Mouse (Mus musculus) hindbrain, embryonic 13.5 days (tissue): ENCODE data around the gene Hdac2. TPM values are rescaled to one million over a fixed set of nuclear protein-coding genes. Genes with fewer than 3 reads are reported as not detected.

ENCODE experiments used
- ATAC-seq: fragments of 200-750 bp; cut with Nextera tagmentation; 2 replicates; pipeline ENCODE4 v1.8.0; 2017; ENCODE audit warnings: moderate TSS enrichment; ENCODE audit not compliant: low FRiP score
- H3K27ac ChIP-seq: fragments of 300-500 bp; sonication (generic); 2 replicates; pipeline ENCODE4 v1.5.1; 2015; ENCODE audit warnings: inconsistent platforms, mild to moderate bottlenecking, moderate library complexity
- H3K27me3 ChIP-seq: fragments of 300-500 bp; sonication (generic); 2 replicates; pipeline ENCODE4 v1.6.1; 2015; ENCODE audit warnings: mild to moderate bottlenecking, inconsistent platforms
- H3K36me3 ChIP-seq: fragments of 300-500 bp; sonication (generic); 2 replicates; pipeline ENCODE4 v1.6.1; 2015; ENCODE audit warnings: mild to moderate bottlenecking, inconsistent platforms
- H3K4me1 ChIP-seq: fragments of 300-500 bp; sonication (generic); replicated peaks from 2 replicates; pipeline ENCODE4 v1.6.1; 2015; ENCODE audit warnings: inconsistent platforms
- H3K4me2 ChIP-seq: fragments of 300-500 bp; sonication (generic); 2 replicates; pipeline ENCODE4 v1.6.1; 2015; ENCODE audit warnings: inconsistent platforms, mild to moderate bottlenecking, moderate library complexity
- H3K4me3 ChIP-seq: fragments of 300-500 bp; sonication (generic); 2 replicates; pipeline ENCODE4 v1.5.1; 2015; ENCODE audit warnings: mild to moderate bottlenecking, inconsistent platforms
- H3K9ac ChIP-seq: fragments of 300-500 bp; sonication (generic); 2 replicates; pipeline ENCODE4 v1.6.1; 2015; ENCODE audit warnings: mild to moderate bottlenecking, inconsistent platforms
- H3K9me3 ChIP-seq: fragments of 300-500 bp; sonication (generic); 2 replicates; pipeline ENCODE4 v1.6.1; 2016; ENCODE audit warnings: inconsistent platforms
- WGBS: fragments of 180-500 bp; shearing (Covaris S2); methylation state at CpG from one replicate; pipeline ENCODE4 v1.1.7; 2015; 5-methylcytosine and 5-hydroxymethylcytosine counted together
- polyA plus RNA-seq: library from polyadenylated mRNA; unstranded; fragments of >200 nt; fragmentation: Nextera tagmentation; extraction: Ambion mirVana; gene quantifications from 2 replicates; pipeline ENCODE4 v1.2.1, GENCODE M21; 2015

The Hdac2 gene
- polyA plus RNA-seq: 424 and 446 TPM in 2 replicates

DNA sequence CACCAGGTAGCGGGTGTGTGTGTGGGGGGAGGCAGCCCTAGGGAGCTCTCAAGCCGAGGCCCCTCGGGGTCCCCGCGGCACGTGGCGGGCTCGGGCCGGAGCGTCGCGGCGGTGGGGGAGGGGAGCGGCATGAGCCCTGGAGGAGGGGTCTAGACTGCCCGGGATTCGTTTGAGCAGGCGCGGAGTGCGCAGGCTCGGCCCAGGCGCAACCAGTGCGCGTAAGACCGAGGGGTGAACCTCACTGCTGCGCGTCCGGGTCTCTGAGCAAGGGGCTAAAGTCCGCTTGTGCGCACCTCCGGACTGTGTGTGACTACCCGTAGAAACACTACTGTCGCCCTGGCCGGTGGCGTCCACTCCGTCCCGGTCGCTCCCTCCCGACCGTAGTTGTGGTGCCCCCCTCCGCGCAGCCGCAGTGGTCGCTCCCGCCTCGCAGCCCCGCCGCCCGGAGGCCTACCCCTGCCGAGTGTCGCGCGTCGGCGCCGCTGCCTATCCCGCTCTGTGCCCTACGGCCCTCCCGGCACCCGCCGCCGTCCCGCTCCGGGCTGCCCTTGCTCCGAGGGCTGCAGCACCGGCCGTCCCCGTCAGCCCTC, at the start of gene Hdac2:
Hdac2 (plus strand) TSS at position 459 of the 590 bp plus-strand sequence.
- WGBS: under 1% methylated on average over 67 of the region's 67 CpGs
- peak; percentile 98 for ATAC-seq

DNA sequence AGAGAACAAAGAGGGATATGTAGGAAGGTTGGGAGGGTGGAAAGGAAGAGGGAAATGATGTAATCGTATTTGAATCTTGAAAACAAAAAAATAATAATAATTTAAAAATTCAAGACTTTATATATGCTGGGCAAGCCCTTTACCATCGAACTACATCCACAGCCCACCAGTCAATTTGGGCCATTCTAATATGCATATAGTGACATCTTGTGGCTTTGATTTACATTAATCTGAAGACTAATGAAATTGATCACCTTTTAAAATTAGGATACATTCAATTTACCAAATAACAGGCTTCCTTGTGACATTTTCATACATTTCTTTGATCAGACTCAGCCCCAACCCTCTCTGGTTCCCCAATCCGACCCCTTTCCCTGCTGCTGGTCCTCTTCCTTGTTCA, 46.1 kb upstream of the Hdac2 start:
- H3K9ac ChIP-seq: no peak overlapping the region
- 82% methylated on average over 3 of the region's 3 CpGs for WGBS
- no peak overlapping the region for H3K4me2 ChIP-seq
- no peak overlapping the region for H3K27ac ChIP-seq
- no peaks in the 10 kb centered on the region for H3K27me3 ChIP-seq
- H3K36me3 ChIP-seq: no peaks in the 10 kb centered on the region
- no peaks in the 10 kb centered on the region for H3K4me1 ChIP-seq
- H3K4me3 ChIP-seq: no peak overlapping the region
- no peaks in the 10 kb centered on the region for H3K9me3 ChIP-seq
- ATAC-seq: no peak

More for the DNA sequence above, at the start of gene Hdac2:
- Histone ChIP-seq H3K27me3 (no peaks in the 10 kb centered on the region), H3K9ac (peak within 1 kb of the TSS; percentile 100), H3K4me1 (peaks cover 30% of the 10 kb centered on the region), H3K36me3 (no peaks in the 10 kb centered on the region), H3K4me3 (peak within 1 kb of the TSS; percentile 93), H3K4me2 (peak within 1 kb of the TSS; percentile 68), H3K9me3 (no peaks in the 10 kb centered on the region), H3K27ac (peak within 1 kb of the TSS; percentile 100)

DNA sequence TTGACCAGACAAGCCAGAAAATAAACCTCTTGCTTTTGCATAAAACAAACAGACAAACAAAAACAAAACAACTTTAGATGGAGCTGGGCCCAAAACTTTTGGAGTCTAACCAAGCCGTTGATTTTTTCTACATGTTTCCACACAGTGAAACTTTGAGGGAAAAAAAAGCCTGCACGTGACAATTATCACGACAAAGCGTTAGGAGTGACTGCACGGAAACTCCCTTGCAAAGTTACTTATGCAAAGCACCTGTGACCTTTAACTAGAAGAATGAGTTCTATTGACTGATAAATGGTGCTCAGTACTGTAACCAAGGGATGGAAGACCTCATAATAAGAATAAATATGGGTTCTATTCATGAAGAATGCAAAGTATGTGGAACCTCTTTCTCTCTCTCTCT, 38.5 kb upstream of the Hdac2 start:
- Histone ChIP-seq H3K9me3 (no peaks in the 10 kb centered on the region), H3K36me3 (no peaks in the 10 kb centered on the region), H3K9ac (no peak overlapping the region), H3K4me3 (no peak overlapping the region), H3K27me3 (no peaks in the 10 kb centered on the region), H3K4me2 (no peak overlapping the region), H3K4me1 (no peaks in the 10 kb centered on the region), H3K27ac (no peak overlapping the region)
- ATAC-seq: no peak
- WGBS: 82% methylated on average over 5 of the region's 5 CpGs

DNA sequence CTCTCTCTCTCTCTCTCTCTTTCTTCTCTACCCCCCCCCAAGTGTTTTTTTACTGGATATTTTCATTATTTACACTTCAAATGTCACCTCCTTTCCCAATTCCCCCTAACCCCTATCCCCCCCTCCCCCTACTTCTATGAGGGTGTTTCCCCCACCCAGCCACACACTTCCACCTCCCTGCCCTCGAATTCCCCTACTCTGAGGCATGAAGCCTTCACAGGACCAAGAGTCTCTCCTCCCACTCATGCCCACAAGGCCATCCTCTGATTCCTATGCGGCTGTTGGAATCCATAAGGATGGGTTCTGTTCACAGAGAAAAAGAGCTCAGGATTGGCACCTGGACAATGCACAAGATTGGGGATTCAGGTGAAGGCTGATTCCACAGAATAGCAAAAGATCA, 38.1 kb upstream of the Hdac2 start:
- H3K9ac ChIP-seq: no peak overlapping the region
- no peak overlapping the region for H3K4me3 ChIP-seq
- no peaks in the 10 kb centered on the region for H3K4me1 ChIP-seq
- no peaks in the 10 kb centered on the region for H3K9me3 ChIP-seq
- no peak overlapping the region for H3K4me2 ChIP-seq
- H3K27ac ChIP-seq: no peak overlapping the region
- ATAC-seq: no peak
- WGBS: 75% methylated on average over 2 of the region's 2 CpGs
- H3K36me3 ChIP-seq: no peaks in the 10 kb centered on the region
- H3K27me3 ChIP-seq: no peaks in the 10 kb centered on the region

DNA sequence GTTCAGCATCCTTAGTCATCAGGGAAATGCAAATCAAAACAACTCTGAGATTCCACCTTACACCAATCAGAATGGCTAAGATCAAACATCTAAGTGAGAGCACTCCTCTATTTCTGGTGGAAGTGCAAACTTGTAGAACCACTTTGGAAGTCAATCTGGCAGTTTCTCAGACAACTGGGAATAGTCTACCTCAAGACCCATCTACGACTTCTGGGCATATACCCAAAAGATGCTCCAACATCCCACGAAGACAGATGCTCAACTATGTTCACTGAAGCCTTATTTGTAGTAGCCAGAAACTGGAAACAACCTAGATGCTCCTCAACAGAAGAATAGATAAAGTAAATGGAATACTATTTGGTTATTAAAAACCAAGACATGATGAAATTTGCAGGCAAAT, 22.6 kb upstream of the Hdac2 start:
- 78% methylated on average over 2 of the region's 2 CpGs for WGBS
- Histone ChIP-seq H3K27ac (no peak overlapping the region), H3K4me1 (no peaks in the 10 kb centered on the region), H3K4me2 (no peak overlapping the region), H3K9me3 (no peaks in the 10 kb centered on the region), H3K36me3 (no peaks in the 10 kb centered on the region), H3K4me3 (no peak overlapping the region), H3K27me3 (no peaks in the 10 kb centered on the region), H3K9ac (no peak overlapping the region)
- no peak for ATAC-seq

DNA sequence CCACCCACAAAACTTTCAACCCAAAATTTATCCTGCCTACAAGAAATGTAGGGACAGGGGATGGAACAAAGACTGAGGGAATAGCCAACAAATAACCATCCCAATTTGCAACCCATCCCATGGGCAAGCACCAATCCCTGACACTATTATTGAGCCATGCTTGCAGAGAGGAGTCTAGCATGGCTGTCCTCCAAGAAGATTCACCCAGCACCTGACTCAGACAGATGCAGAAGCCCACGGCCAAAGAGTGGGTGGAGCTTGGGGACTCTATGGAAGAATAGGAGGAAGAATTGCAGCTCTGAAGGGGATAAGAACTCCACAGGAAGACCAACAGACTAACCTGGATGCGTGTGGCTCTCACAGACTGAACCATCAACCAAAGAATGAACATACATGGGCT, 21.7 kb upstream of the Hdac2 start:
- Histone ChIP-seq H3K27me3 (no peaks in the 10 kb centered on the region), H3K4me3 (no peak overlapping the region), H3K9ac (no peak overlapping the region), H3K36me3 (no peaks in the 10 kb centered on the region), H3K4me2 (no peak overlapping the region), H3K9me3 (no peaks in the 10 kb centered on the region), H3K4me1 (no peaks in the 10 kb centered on the region), H3K27ac (no peak overlapping the region)
- 84% methylated on average over 2 of the region's 2 CpGs for WGBS
- no peak for ATAC-seq

DNA sequence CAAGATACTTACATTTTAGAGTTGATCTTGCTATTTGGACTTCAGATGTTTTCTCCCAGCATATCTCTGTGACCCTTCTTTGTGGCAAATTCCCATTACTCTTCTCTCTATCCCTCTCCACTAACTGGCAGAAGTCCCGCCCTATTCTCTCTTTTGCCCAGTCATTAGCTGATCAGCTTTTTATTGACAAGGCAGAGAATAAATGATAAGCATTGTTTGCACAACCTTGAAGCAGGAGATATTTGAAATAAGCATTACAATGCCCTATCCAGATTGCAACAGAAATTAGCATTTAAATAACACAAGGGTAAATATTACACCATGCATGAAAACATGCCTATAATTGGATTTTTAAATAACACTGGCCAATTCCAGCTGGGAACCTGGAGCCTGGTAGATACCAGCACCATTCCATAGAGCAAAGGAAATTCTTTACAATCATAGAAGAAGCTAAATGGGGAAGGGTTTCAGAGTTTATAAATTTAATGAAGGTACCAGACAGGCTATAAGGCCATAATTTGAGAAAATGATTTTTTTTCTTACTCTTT, 14.7 kb upstream of the Hdac2 start:
- H3K36me3 ChIP-seq: no peaks in the 10 kb centered on the region
- H3K27me3 ChIP-seq: no peaks in the 10 kb centered on the region
- no peaks in the 10 kb centered on the region for H3K4me1 ChIP-seq
- WGBS: 71% methylated on average over 1 of the region's 1 CpGs
- H3K4me3 ChIP-seq: no peak overlapping the region
- H3K9me3 ChIP-seq: no peaks in the 10 kb centered on the region
- H3K9ac ChIP-seq: no peak overlapping the region
- peak; percentile 79 for ATAC-seq
- H3K4me2 ChIP-seq: no peak overlapping the region
- H3K27ac ChIP-seq: no peak overlapping the region

DNA sequence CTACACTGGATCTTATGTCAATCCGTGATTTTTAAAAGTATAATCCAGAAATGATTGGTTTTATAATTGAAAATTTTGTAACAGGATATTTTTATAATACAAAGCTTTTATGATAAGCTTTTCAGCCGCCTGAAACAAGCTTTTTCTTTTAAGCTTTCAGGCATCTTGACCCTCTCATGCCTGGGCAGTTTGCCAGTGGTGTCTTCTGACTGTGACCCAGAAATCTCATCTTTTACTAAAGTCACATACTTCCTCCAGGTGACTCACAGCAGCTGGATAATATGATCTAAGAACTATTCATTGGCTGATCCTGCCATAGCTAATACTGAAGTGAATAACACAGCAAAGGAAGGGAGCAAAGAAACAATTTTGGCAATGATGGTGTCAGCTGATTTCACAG, 9.9 kb upstream of the Hdac2 start:
- H3K4me1 ChIP-seq: no peaks in the 10 kb centered on the region
- no peak for ATAC-seq
- H3K9ac ChIP-seq: no peak overlapping the region
- no peak overlapping the region for H3K4me3 ChIP-seq
- WGBS: 76% methylated on average over 2 of the region's 2 CpGs
- H3K27me3 ChIP-seq: no peaks in the 10 kb centered on the region
- no peaks in the 10 kb centered on the region for H3K9me3 ChIP-seq
- no peak overlapping the region for H3K27ac ChIP-seq
- H3K4me2 ChIP-seq: no peak overlapping the region
- H3K36me3 ChIP-seq: no peaks in the 10 kb centered on the region

DNA sequence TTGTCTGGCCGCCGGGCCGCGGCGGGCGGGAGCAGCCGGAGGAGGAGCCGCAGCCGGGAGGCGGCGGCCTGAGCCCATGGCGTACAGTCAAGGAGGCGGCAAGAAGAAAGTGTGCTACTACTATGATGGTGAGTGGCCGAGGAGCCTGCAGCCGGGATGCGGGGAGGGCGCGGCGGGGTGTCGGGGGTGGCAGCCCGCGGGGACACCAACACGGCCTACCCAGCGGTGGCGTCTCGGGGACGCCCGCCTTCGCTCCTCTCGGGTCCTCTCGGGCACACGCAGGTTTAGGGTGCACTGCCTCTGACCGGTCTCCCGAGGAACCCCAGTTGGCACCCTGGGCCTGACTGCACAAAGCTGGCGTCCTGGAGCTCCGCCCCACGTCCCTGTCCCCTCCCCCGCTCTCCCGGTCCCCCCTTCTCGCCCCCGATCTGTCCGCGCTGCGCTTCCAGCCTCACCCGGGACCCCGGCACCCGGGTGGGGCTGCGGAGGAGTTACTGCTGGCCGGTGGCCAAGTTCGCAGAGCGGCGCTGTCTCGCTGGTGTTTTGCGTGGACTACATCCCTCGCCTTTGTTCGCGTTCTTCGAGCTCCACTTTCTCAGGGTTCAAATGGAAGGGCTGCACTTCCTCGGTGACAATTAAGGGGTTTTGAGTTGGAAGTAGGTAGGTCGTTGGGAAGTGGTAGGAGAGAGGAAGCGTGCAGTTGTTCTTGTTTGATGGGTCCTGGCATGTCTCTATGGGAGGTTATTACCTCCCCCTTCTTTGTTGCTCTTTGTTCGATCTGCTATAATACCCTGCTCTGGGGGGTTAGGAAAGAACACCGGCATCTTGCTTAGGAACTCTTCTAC, 554 bp downstream of the Hdac2 start:
- Histone ChIP-seq H3K36me3 (no peaks in the 10 kb centered on the region), H3K27me3 (no peaks in the 10 kb centered on the region), H3K4me2 (peak overlapping the region; percentile 68), H3K4me1 (peaks cover 30% of the 10 kb centered on the region), H3K4me3 (peak overlapping the region; percentile 93), H3K9me3 (no peaks in the 10 kb centered on the region), H3K27ac (peak overlapping the region; percentile 100), H3K9ac (peak overlapping the region; percentile 100)
- ATAC-seq: peak; percentile 85
- WGBS: under 1% methylated on average over 62 of the region's 63 CpGs

DNA sequence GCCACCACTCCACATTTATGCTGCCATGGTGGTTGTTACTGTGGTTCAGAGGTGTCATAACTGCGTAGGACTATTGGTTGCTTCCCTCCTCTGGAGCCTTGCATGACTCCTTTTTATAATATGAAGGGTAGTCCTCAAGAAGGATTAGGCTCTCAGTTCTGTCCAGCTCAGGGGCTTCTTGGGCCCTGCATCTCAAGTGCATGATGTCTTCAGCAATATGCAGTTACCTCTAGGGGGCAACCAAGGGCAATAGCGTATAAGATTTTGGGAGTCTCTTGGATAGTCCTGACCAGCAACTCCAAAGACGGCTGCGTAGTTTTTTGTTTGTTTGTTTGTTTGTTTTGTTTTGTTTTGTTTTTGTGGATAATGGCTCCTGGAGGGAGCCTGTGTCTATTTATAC, 7.5 kb downstream of the Hdac2 start:
- WGBS: 96% methylated on average over 4 of the region's 4 CpGs
- Histone ChIP-seq H3K4me2 (no peak overlapping the region), H3K4me1 (peaks cover 8% of the 10 kb centered on the region), H3K36me3 (peaks cover 9% of the 10 kb centered on the region; the same call in 1 of the 2 replicates), H3K4me3 (no peak overlapping the region), H3K27me3 (no peaks in the 10 kb centered on the region), H3K9me3 (no peaks in the 10 kb centered on the region), H3K9ac (no peak overlapping the region), H3K27ac (no peak overlapping the region; the same call in 1 of the 2 replicates)
- ATAC-seq: no peak

DNA sequence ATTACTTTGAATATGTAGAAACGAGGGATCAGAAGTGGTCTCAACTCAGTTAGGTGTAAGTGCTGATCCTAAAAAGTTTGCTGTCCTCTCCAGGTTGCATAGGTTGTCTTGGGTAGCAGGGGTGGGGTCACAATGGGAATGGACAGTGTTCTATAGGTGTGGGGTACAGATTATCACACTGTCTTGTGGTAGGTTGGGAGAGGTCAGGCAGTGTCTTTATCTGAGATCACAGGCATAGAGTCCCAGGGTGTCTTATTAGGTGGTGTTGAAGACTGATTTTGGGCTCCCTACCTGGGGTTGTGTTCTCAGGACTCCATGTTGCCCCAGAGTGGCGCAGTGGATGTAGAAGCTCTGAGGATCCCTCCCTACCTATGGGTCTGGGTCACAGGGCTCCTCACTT, 17.8 kb downstream of the Hdac2 start:
- no peak overlapping the region for H3K4me3 ChIP-seq
- 98% methylated on average over 2 of the region's 2 CpGs for WGBS
- H3K4me1 ChIP-seq: no peaks in the 10 kb centered on the region
- H3K4me2 ChIP-seq: no peak overlapping the region
- H3K27ac ChIP-seq: no peak overlapping the region
- no peak overlapping the region for H3K9ac ChIP-seq
- H3K9me3 ChIP-seq: no peaks in the 10 kb centered on the region
- H3K27me3 ChIP-seq: no peaks in the 10 kb centered on the region
- no peak for ATAC-seq
- H3K36me3 ChIP-seq: peaks cover 84% of the 10 kb centered on the region

DNA sequence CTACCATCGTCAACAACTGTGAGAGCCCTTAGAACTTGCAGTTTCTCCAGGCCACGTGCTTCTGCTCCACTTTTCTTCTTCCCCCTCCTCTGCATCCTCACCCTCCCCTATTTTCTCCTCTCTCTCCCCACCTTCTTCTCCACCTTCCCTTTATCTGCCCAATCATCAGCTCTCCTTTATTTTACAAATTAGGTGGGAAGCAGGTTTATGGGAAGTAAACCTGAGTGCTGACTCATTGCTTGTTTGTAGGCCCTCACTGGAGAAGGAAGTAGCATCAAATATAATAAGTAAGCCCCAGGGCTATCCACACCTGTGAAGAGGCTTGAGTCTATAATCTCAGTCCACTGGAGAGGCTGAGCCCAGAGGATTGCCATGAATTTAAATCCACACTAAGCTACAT, 26.5 kb downstream of the Hdac2 start:
- Histone ChIP-seq H3K4me3 (no peak overlapping the region), H3K27me3 (no peaks in the 10 kb centered on the region), H3K4me2 (no peak overlapping the region), H3K36me3 (peaks cover 87% of the 10 kb centered on the region), H3K9ac (no peak overlapping the region), H3K9me3 (0 out of 2 replicates have a peak, but pooled peaks cover under 1% of the 10 kb centered on the region), H3K4me1 (no peaks in the 10 kb centered on the region), H3K27ac (no peak overlapping the region)
- no peak for ATAC-seq
- WGBS: 92% methylated on average over 2 of the region's 2 CpGs
